Mouse (Mus musculus) small intestine, adult 2 months (tissue): ENCODE data around the gene Gm49355.

Source experiments
- CTCF ChIP-seq: fragments of 200-500 bp; IDR thresholded peaks from 2 replicates; pipeline ENCODE4 v1.5.1; 2012; ENCODE audit warnings: low read depth, mild to moderate bottlenecking, control low read depth, inconsistent platforms, low read length, moderate library complexity, mixed read lengths; ENCODE audit not compliant: insufficient replicate concordance, insufficient read length; ENCODE audit errors: extremely low read depth
- POLR2A ChIP-seq: fragments of 200-500 bp; IDR thresholded peaks from 2 replicates; pipeline ENCODE4 v1.6.1; 2012; ENCODE audit warnings: low read depth, mild to moderate bottlenecking, control low read depth, inconsistent platforms, low read length, moderate library complexity

DNA sequence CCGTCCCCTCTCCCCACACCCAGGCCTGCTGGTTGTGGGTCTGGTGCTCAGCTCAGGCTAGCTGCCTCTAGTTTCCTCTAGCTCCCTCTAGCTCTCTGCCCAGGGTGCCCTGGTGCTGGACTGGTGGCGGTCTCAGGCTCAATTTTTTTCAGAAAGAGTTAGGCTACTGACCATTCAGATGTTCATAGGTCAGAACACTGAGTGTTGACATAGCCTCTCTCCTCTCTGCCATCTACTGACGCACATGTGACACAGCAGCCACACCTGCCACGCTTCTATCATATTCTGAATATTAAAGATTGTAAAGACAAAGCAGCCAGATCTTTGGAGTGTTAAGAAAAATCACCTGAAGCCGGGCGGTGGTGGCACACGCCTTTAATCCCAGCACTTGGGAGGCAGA, 49.8 kb downstream of the Gm49355 start:
- TF ChIP-seq POLR2A (no peak), CTCF (no peak)
